Mouse (Mus musculus) bone marrow macrophage, adult 2 months (primary cell): ENCODE measurements around the gene Lmbrd2.

Experiments used
- CTCF ChIP-seq: IDR thresholded peaks from 2 replicates; pipeline ENCODE4 v1.5.1; 2012; ENCODE audit warnings: low read depth, mild to moderate bottlenecking, low read length, moderate library complexity
- POLR2A ChIP-seq: IDR thresholded peaks from 2 replicates; pipeline ENCODE4 v1.6.1; 2012; ENCODE audit warnings: mild to moderate bottlenecking, low read depth, low read length, borderline replicate concordance

DNA sequence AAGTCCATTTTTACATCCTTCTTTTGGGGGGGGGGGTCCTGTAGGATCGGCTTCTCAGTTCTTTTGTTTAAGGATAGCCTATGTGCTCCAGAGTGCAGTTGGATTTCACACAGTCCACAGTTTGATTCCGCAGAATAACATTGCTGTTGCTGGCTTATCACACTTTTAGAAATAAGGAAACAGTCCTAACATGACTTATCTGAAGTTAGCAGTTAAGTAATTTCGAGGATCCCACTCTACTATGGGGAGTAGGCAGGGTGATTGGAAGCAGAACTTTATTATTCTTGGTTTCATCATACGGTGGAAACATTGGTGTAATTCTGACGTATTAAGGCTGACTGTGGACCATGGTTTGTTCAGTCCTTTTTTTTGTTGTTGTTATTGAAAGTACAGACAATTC is 49.7 kb upstream of the Lmbrd2 start:
- no peak for TF ChIP-seq CTCF
- no peak for TF ChIP-seq POLR2A
